Mouse (Mus musculus): Measurements from ENCODE around the gene B9d2. TPM values are rescaled to one million over a fixed set of nuclear protein-coding genes. Genes with fewer than 3 reads are reported as not detected.
A peak's percentile ranks its signal among the peaks of the same experiment; 100 is the strongest.

Gene B9d2
- polyA plus RNA-seq, 1 experiment from 2014 or later, result 25.8 TPM

- peak; percentile 57 for ATAC-seq (ENCODE audit: low FRiP score, low read depth)
- Histone ChIP-seq H3K36me3 (no peaks in the 10 kb centered on the region), H3K9ac (peak overlapping the region; percentile 76), H3K9me3 (no peaks in the 10 kb centered on the region), H3K4me3 (peak overlapping the region; percentile 66), H3K27ac (no peak overlapping the region), H3K4me1 (peaks cover 37% of the 10 kb centered on the region), H3K27me3 (peaks cover 67% of the 10 kb centered on the region), H3K4me2 (replicated peaks) (peak overlapping the region; percentile 86)
- under 1% methylated on average over 50 of the region's 52 CpGs for WGBS
These were observed 8.4 kb downstream of the B9d2 start for GRCm38 (mm10) chr7:25688810-25689586.

DNA sequence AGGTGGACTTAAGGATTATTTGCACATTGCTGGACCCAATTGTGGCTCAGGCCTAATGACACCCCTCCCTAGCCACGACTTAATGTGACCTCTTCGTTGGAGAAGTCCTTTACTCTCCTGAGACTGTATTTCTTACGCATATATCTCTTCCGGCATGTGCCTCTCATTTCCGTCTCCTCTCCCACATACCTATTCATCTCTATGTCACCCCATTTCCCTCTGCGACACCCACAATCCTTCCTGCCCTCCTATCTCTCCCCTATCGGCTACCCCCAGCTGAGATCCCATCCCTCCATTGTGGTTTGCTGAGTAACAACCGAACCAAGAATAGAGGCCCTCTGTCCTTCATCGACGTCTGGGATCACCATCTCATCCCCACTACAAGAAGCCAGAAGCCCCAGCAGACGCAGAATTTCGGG is 9.0 kb downstream of the B9d2 start:
- peak overlapping the region; percentile 66 for H3K4me3 ChIP-seq
- H3K4me2 ChIP-seq (replicated peaks), result peak overlapping the region; percentile 86
- no peak for ATAC-seq (ENCODE audit: low FRiP score, low read depth)
- WGBS, result 14% methylated on average over 12 of the region's 12 CpGs
- H3K27ac ChIP-seq, result no peak overlapping the region
- H3K36me3 ChIP-seq, result no peaks in the 10 kb centered on the region
- peaks cover 67% of the 10 kb centered on the region for H3K27me3 ChIP-seq
- H3K9me3 ChIP-seq, result no peaks in the 10 kb centered on the region
- 0 out of 2 replicates have a peak overlapping the region, but pooled peaks have one; percentile 76 for H3K9ac ChIP-seq
- H3K4me1 ChIP-seq, result peaks cover 37% of the 10 kb centered on the region

- peak overlapping the region; percentile 66 for H3K4me3 ChIP-seq
- no peak overlapping the region for H3K27ac ChIP-seq
- H3K4me2 ChIP-seq (replicated peaks), result peak overlapping the region; percentile 86
- 36% methylated on average over 5 of the region's 5 CpGs for WGBS
- H3K27me3 ChIP-seq, result peaks cover 67% of the 10 kb centered on the region
- no peak for ATAC-seq (ENCODE audit: low FRiP score, low read depth)
- no peak overlapping the region for H3K9ac ChIP-seq
- no peaks in the 10 kb centered on the region for H3K9me3 ChIP-seq
- no peaks in the 10 kb centered on the region for H3K36me3 ChIP-seq
- H3K4me1 ChIP-seq, result peaks cover 37% of the 10 kb centered on the region
These were observed 9.5 kb downstream of the B9d2 start for GRCm38 (mm10) chr7:25690051-25690450.

DNA sequence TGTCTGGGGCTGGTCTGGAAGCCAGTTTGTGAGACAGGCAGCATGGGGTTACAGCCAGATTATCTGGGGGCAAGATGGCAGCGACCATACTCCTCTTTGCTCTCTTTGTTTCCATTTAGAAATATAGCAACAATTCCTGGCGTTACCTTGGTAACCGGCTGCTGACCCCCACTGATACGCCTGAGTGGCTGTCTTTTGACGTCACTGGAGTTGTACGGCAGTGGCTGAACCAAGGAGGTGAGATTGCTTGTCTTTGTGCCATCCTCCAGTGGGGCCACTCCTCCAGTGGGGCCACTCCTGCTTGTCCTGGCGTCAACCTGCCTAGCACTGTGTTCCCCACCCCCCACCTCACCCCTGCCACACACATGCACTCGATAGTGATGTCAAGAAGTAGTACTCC is 13.5 kb downstream of the B9d2 start:
- Histone ChIP-seq H3K4me3 (no peak overlapping the region), H3K9me3 (no peaks in the 10 kb centered on the region), H3K27me3 (peaks cover 32% of the 10 kb centered on the region), H3K36me3 (no peaks in the 10 kb centered on the region), H3K4me1 (peaks cover 5% of the 10 kb centered on the region), H3K9ac (no peak overlapping the region), H3K4me2 (replicated peaks) (no peak overlapping the region), H3K27ac (no peak overlapping the region)
- WGBS, result 76% methylated on average over 8 of the region's 8 CpGs
- ATAC-seq (ENCODE audit: low FRiP score, low read depth), result no peak

GRCm38 (mm10) chr7:25699851-25700250 is 19.3 kb downstream of the B9d2 start:
- Histone ChIP-seq H3K27me3 (peaks cover 19% of the 10 kb centered on the region), H3K27ac (no peak overlapping the region), H3K4me3 (no peak overlapping the region), H3K4me1 (peaks cover 7% of the 10 kb centered on the region), H3K4me2 (replicated peaks) (no peak overlapping the region), H3K36me3 (no peaks in the 10 kb centered on the region), H3K9me3 (peaks cover 6% of the 10 kb centered on the region; the same call in 1 of the 2 replicates), H3K9ac (no peak overlapping the region)
- ATAC-seq (ENCODE audit: low FRiP score, low read depth), result no peak
- 59% methylated on average over 13 of the region's 13 CpGs for WGBS

GRCm38 (mm10) chr7:25700732-25701131 is 20.2 kb downstream of the B9d2 start:
- Histone ChIP-seq H3K9ac (no peak overlapping the region), H3K9me3 (peaks cover 6% of the 10 kb centered on the region; the same call in 1 of the 2 replicates), H3K27me3 (peaks cover 19% of the 10 kb centered on the region), H3K4me2 (replicated peaks) (no peak overlapping the region), H3K4me1 (peaks cover 10% of the 10 kb centered on the region), H3K36me3 (no peaks in the 10 kb centered on the region), H3K4me3 (no peak overlapping the region), H3K27ac (no peak overlapping the region)
- WGBS, result 76% methylated on average over 12 of the region's 12 CpGs
- no peak for ATAC-seq (ENCODE audit: low FRiP score, low read depth)

DNA sequence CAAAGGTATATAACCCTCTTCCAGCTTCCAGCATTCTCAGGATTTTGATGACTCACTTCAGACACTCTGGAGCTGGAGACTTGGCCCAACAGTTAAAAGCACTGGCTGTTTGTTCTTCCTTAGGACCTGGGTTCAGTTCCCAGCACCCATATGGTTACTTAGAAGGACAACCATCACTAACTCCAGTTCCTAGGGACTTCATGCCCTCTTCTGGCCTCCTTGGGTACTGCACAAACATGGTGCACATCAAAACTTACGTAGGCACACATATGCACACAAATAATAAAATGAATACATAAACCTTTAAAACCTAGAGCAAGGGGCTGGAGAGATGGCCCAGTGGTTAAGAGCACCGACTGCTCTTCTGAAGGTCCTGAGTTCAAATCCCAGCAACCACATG is 21.8 kb downstream of the B9d2 start:
- H3K27me3 ChIP-seq, result peaks cover 19% of the 10 kb centered on the region
- H3K4me2 ChIP-seq (replicated peaks), result no peak overlapping the region
- no peak for ATAC-seq (ENCODE audit: low FRiP score, low read depth)
- 97% methylated on average over 2 of the region's 2 CpGs for WGBS
- H3K9ac ChIP-seq, result no peak overlapping the region
- peaks cover 6% of the 10 kb centered on the region; the same call in 1 of the 2 replicates for H3K9me3 ChIP-seq
- no peak overlapping the region for H3K4me3 ChIP-seq
- H3K27ac ChIP-seq, result no peak overlapping the region
- H3K36me3 ChIP-seq, result no peaks in the 10 kb centered on the region
- peaks cover 11% of the 10 kb centered on the region for H3K4me1 ChIP-seq

DNA sequence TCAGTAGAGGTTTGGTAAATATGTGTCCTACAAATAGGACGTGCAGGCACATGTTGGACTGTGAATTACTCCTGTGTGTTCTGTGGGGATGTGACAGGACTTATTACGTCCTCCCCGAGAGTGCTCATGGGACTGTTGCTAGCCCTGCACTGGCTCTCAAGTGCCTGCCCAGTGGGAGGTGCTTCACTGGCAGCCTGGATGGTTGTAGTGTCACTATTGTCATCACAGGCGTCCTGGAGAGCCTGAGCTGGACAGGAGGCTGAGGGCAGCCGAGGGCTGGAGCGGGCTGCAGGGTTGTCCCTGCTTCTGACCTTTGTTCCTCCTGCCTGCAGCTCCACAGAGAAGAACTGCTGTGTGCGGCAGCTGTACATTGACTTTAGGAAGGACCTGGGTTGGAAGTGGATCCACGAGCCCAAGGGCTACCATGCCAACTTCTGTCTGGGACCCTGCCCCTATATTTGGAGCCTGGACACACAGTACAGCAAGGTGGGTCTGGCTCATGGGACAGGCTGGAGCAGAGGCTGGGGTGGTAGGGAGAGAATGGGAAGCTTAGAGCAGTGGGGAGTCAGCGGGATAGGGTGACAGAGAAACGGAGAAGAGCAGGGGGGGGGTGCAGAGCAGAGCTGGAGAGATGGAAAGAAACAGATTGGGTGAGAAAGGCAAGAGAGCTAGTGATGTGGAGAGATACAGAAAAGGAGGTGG is 23.4 kb downstream of the B9d2 start:
- Histone ChIP-seq H3K9me3 (peaks cover 6% of the 10 kb centered on the region; the same call in 1 of the 2 replicates), H3K27me3 (peaks cover 16% of the 10 kb centered on the region), H3K9ac (no peak overlapping the region), H3K4me2 (replicated peaks) (no peak overlapping the region; the same call in 1 of the 2 replicates), H3K4me3 (0 out of 2 replicates have a peak overlapping the region, but pooled peaks have one; percentile 22), H3K36me3 (no peaks in the 10 kb centered on the region), H3K4me1 (peaks cover 23% of the 10 kb centered on the region), H3K27ac (no peak overlapping the region)
- no peak for ATAC-seq (ENCODE audit: low FRiP score, low read depth)
- 30% methylated on average over 10 of the region's 10 CpGs for WGBS

GRCm38 (mm10) chr7:25704716-25705364 is 24.3 kb downstream of the B9d2 start:
- Histone ChIP-seq H3K9ac (no peak overlapping the region), H3K27ac (no peak overlapping the region), H3K27me3 (peaks cover 16% of the 10 kb centered on the region), H3K4me1 (peaks cover 25% of the 10 kb centered on the region), H3K9me3 (peaks cover 6% of the 10 kb centered on the region; the same call in 1 of the 2 replicates), H3K4me3 (peak overlapping the region; percentile 22), H3K4me2 (replicated peaks) (peak overlapping the region; percentile 59), H3K36me3 (no peaks in the 10 kb centered on the region)
- 2% methylated on average over 37 of the region's 37 CpGs for WGBS
- ATAC-seq (ENCODE audit: low FRiP score, low read depth), result no peak; the same call in 1 of the 2 replicates

GRCm38 (mm10) chr7:25705801-25706251 is 25.2 kb downstream of the B9d2 start:
- Histone ChIP-seq H3K9me3 (peaks cover 6% of the 10 kb centered on the region; the same call in 1 of the 2 replicates), H3K9ac (no peak overlapping the region), H3K4me3 (no peak overlapping the region), H3K4me1 (peaks cover 34% of the 10 kb centered on the region), H3K36me3 (no peaks in the 10 kb centered on the region), H3K4me2 (replicated peaks) (no peak overlapping the region), H3K27ac (no peak overlapping the region), H3K27me3 (peaks cover 16% of the 10 kb centered on the region)
- ATAC-seq (ENCODE audit: low FRiP score, low read depth), result no peak
- WGBS, result 60% methylated on average over 6 of the region's 6 CpGs

DNA sequence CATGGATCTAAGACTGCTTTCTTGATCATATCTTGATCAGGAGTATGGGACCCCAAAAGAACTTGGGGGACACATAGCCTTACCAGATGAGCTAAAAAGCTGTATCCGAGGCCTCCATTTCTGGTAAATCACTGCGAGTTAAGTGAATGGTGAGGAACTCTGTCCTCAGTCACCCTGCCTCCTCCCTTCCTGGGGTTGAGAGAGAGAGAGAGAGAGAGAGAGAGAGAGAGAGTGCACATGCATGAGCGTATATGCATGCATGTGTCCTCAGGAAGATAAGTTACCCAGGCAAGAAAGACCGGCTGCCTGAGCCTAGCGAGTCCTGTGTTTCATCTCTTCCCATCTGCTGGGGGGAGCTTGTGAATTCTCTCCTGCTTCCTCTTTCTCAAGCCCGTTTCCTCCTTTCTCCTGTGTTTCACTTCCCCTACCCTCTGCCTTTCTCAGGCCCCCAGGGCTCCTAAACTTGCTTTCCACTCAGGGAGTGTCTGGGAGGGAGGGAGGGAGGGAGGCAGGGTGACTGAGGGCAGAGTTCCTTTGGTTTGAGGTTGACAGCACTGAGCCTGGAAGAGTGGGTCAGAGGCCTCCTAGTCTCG is 26.1 kb downstream of the B9d2 start:
- Histone ChIP-seq H3K4me1 (peaks cover 43% of the 10 kb centered on the region), H3K27ac (peak overlapping the region; percentile 28; the same call in 1 of the 2 replicates), H3K9me3 (peaks cover 6% of the 10 kb centered on the region; the same call in 1 of the 2 replicates), H3K36me3 (no peaks in the 10 kb centered on the region), H3K27me3 (peaks cover 16% of the 10 kb centered on the region), H3K4me3 (no peak overlapping the region), H3K4me2 (replicated peaks) (no peak overlapping the region), H3K9ac (peak overlapping the region; percentile 8; the same call in 1 of the 2 replicates)
- 65% methylated on average over 7 of the region's 7 CpGs for WGBS
- no peak for ATAC-seq (ENCODE audit: low FRiP score, low read depth)

Measured in limb, embryonic 13.5 days (tissue).